Mouse (Mus musculus) lung, postnatal 4 days (tissue): ENCODE measurements around the gene Degs1.
A peak's percentile ranks its signal among the peaks of the same experiment; 100 is the strongest.

Experiments used
- DNase-seq, 2 experiments: peaks; one replicate each; pipeline ENCODE4 v3.0.0; 2021

The Degs1 gene

DNA sequence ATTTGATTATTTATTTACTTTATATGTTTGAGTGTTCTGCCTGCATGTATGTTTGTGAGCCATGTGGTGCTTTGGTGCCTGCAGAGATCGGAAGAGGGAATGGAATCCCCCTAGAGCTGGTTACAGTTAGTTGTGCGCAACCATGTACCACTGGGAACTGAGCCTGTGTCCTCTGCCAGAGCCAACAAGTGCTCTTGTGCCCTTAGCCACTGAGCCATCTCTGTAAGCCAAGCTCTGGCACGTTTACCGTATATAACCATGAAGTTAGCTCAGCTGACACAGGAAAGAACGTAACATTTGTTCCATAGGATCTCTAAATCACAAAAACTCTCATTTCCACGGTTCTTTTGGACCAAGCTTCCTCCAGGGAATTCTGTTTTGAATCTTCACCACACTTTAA is 2.6 kb downstream of the Degs1 start:
- DNase-seq = no peak

DNA sequence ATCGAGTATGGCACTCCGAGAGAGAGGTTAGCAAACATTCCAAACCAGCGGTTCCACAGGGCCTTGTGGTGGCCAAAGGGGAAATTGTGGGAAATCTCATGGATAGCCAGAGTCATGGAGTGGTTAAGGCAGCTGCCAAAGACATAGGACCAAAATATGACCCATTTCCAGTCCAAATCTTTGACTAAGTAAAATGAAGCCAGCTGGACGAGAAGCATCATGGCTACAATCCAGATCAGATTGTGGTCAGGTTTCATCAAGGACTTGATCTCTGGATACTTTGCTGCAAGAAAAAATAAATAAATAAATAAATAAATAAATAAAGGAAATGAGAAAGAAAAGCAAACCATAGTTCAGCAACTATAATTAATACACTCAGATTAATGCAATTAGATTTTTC is 3.2 kb downstream of the Degs1 start:
- no peak for DNase-seq

DNA sequence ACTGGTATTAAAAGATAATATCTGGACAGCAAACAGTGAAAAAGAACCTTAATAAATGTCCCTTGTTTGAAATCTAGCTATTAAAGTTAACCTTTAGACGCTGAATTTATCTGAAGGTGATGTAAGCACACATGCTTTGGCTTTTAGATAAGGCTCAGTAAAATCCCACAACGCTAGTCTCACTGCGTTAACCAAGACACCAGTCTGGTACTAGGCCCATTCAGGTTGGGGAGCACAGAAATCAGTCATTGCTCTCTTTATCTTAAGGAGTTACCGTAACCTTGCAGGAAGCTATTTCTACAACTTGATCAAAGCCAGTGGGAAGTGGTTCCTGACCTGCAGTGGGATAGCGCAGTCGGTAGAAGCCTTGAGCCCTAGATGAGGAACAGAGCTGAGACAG is 7.5 kb downstream of the Degs1 start:
- DNase-seq = no peak

DNA sequence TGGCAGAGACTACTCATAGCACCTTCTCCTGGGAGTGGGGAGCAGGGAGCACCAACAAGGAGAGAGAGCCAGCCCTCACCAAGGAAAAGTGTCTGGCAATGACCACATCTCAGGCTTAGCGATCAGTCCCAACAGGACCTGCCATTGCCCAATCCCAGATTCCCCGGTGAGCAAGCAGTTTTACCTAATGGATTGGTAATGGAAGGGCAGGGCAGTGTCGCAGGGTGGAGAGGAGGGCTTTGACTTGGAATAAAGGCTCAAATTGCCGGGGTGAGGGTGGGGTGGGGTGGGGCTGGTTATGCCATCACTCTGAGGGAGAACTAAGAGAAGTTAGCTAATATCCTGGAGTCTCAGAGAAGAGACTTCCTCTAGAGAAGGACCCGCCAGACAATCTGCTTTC is 11.0 kb downstream of the Degs1 start:
- DNase-seq = no peak

DNA sequence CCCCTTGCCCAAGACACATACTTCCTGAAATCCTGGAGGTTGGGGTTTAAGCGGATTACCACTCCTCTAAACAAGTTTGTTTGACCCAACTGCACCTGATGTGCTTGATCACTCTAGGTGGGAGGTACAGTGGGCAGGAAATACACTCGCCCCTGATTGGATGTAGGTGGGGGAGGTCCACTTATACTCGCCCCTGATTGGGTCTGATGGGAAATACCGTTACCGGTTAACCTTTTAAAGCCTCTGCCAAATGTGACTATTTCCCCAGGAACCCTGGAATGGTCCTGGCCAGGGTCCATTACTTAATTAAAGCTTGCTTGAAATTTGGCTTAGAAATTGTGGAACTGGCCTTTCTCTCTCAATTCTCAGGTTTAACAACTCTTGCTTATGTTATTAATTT is 11.5 kb downstream of the Degs1 start:
- no peak for DNase-seq

DNA sequence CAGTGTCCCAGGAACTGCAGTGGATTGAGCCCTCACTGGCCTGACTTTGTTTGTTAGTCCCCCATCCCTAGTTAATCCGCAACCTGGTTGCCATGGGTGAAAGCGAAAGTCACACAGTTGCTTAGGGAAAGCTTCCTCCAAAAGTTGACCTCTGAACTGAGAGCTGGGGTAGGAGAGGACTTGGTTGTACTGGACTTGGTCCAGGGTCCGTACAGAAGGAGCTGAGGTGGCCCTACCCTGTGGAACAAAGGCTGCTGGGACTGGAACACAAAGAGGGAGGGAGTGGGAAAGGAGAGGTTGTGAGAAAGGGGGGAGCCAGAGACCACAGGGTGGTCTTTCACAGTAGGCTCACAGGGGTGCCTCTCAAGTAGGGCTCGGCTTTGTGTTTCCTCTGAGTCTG is 14.3 kb downstream of the Degs1 start:
- DNase-seq = no peak

DNA sequence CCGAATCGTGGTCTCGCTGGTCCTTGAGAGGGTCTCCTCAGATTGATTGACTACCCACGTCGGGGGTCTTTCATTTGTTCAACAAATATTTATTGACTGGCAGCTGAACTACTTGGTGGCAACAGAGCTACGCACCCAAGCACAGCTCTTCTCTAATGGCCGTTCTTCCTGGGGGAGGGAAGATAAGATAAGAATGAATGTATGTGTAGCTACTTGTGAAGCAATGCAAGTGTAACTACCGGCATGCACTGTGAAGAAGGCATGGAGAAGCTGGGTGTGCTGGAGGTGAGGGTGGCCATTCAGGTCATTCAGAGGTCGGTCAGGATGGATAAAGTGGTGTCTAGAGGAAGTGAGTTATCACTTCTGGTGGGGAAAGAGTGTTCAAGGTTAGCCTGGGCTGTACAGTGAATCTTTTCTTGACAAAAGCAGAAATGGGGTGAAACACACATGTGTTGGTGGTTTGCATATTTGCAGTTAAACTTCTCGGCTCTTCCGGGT is 16.5 kb downstream of the Degs1 start:
- DNase-seq = no peak

DNA sequence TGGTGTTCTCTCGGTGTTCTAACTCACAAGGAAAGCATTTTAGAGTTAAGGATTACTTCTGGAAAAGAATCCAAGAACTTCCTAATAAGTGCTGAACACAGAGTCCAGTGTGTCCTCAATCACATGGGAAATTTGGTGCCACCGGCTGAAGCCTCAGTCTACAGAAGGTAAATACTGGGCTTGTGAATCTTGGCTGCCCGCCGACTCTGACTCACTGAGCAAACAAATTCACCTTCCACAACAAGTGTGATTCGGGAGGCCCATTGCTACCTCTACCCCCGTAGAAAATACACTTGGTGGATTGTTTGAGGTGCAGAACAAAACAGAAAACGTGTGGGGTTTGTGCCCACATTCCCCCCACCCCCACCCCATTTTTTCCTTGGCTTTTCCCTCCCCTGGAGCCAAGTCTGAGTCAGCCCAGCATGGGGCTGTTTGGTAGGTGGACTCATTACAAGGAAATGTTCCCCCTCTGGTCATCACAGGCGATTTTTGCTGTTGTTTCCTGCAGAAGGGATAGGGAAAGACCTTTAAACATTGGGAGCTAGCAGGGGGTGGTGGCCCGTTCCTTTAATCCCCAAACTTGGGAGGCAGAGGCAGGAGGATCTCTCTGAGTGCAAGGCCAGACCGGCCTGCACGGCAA is 26.4 kb downstream of the Degs1 start:
- peak; percentile 79 to 90 for DNase-seq

DNA sequence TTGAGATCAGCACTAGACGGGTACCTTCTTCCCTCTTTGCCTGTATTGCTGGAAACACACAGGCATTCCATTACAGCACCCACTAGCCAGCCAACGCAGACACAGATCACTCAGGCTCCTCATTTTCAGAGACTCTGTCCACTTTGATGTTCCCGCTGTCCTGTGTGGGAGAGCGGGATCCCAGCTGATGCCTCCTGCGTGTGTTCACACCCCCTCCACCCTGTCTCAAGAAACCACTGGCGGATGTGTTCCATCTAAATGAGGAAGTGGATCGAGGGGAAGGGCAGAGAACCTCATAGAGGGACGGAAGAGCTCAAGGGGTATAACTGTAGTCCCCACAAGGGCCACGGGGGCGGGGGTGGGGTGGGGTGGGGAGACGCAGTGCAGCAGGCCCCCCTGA is 27.6 kb downstream of the Degs1 start:
- DNase-seq = peak; percentile 26 to 32

DNA sequence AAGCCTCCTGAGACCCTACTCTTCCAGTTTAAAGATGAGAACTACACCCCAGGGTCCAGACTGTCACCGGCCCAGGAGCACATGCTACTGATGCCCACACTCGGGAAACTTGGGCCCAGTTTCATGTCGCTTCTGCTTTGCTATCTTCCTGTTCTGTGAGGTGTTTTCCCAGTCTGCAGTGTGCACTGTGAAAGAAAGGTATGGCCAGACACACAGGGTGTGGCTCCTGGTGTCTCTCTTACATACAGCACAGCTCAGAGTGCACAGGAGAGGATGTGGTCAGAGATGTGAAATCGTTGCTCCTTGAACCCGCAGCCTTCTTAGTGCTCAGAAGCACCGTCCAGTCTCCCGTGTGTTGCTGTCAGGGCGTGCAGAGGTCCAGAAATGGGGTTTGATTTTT is 28.0 kb downstream of the Degs1 start:
- peak; percentile 28 to 35 for DNase-seq

DNA sequence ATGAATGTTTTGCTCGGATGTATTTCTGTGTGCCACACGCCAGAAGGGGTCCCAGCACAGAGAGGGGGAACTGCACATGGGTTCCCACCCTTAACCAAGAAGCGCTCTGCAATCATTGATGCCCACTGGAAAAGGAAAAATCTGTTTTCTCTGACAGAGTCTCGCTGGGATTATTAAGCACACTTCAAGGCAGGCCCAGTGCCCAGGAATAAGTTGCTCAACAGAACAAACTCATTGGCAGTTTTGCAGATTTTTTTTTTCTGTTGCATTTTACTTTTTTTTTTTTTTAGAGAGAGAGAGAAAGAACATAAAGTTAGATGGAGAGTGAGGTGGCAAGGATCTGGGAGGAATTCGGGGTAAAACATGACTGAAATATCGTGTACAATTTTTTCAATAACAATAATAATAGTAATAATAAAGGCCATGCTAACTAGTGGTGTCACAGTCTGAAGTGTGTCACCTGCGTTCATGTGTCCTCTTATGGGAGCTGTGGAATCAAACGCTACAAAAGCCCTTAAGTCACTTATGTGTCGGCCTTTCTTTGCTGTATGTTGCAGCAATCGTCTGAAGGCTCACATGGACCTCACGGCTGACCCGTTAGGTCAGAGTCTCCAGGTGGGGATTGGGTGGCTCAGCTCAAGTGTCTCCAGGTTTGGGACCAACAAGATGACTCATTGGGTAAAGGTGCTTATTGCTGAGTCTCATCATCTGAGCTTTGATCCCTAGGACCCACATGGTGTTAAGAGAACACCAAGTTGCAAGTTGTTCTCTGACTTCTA is 28.7 kb downstream of the Degs1 start:
- peak; percentile 35 to 67 for DNase-seq

DNA sequence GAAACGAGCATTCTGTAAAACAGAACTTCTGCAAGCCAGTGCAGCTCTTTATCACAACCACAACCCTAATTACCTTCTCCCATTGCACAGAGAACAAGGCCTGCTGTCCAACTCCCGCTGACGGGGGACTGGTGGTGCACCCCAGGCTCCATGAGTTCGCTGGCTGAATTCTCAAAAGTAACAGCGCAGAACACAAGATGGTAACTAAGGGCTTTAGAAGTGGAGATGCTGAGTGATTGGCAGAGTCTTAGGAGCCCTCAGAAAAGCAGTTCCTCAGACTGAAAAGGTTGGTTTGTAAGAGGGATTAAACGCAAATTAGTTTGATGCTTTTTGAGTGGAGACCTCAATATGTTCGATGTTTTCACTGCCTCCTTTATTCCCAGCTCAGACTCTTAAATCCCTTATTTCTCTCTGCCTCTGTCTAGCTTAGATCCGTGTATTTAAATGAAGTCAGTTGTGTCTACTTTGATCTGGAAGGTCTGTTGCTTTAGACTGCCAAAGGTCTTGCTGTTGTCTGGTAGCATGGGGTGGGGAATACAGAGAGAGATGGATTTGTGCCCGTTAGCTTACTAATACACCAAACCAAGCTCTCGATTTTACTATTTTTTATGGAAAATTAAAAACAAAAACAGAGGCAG is 30.0 kb downstream of the Degs1 start:
- no peak for DNase-seq

DNA sequence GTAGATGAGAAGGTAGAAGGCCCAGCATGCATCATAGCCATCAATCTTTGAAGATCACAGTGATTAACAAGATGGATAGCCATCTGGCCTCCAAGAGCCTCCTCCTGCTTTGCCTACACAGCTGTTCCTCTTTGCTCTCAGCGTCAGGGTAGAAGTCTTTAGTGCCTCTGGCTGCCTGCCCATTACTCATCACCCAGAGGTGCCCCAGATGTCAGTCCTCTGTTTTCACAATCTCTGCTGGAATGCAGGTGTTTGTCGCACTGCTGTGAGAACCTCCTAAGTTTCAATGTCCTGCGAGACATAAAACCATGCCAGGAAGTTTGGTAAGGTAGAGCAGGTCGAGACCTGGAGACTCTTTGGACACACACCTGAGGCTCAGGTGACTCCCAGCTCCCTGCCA is 31.9 kb downstream of the Degs1 start:
- DNase-seq = no peak

DNA sequence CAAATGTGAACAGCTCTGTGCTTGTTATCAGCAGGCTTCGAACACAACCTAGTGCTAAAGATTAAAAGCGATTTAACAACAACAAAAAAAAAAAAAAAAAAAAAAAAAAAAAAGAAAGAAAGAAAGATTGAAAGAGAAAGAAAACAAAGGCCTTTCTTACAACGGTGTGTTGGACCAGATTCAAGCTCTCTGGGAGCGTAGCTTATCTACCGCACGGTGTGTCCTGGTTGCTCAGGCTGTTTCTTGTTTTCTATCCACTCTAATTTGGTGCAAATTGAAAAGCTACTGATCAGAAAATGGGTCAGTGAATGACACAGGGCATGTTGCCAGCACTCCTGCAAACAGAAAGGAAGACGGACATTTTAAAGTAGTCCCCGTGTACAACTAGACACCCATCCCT is 33.3 kb downstream of the Degs1 start:
- no peak for DNase-seq

DNA sequence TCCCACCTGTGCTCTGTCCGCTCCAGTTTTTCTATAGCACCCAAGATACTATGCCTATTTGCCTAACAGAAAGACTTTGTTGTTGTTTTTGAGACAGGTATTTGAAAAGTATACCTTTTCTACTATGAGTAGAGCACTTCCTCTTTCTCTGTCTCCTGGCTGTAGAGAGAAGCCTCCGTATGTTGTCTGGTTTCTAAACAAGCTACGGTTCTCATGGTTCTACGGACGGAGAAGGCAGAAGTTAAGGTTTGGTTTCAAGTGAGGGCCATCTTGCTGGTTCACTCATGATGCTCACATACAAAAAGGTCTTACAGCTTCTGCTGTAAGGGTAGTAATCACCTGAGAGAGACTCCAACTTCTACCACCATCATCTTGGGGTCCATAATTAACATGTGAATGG is 37.6 kb downstream of the Degs1 start:
- no peak for DNase-seq

DNA sequence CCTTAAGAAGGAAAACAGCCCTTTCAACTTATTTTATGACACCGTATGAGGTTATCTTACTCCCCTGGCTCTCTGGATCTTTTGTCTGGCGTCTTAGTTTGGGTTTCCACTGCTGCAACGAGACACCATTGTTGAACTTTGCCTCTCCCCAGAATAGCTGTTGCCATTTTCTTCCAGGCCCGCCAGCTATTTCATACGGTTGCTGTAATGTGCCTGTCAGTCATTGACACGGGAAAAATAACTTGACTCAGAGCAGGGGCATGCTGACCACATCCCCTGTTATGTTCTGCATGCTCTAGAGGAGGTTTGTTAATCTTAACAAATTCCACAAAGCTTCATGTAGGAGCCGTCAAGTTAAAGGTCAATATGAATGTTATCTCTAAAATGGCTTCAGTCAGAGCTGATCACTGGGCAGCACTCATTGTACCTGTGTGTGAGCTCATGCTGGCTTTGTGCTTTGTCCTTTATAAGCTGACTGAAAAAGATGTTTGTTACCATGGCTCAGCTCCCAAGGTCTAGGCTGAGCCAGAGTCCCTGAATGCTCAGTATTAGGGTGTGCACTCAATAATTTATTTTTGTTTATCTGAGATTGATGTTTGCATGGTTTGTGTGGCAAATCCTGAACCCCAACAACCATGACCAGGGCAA is 44.4 kb downstream of the Degs1 start:
- DNase-seq = no peak

DNA sequence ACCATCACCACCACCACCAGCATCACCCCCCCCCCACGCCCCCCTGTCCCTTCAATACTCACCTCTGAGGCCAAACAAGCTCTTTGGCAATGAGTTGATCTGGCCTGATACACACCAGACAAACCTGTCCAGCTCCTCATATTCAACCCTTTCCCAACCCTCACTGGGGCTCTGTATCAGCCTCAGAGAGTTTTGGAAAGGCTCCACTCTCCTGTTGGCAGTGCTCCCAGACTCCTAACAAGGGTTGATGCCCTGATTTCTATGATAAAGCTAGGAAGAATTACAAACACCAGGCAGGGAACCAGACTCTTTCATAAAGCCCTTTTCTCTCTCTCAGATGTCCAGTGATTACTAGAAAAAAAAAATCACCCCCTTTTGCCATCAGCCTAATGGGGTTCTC is 45.2 kb downstream of the Degs1 start:
- peak; percentile 51 to 54 for DNase-seq

DNA sequence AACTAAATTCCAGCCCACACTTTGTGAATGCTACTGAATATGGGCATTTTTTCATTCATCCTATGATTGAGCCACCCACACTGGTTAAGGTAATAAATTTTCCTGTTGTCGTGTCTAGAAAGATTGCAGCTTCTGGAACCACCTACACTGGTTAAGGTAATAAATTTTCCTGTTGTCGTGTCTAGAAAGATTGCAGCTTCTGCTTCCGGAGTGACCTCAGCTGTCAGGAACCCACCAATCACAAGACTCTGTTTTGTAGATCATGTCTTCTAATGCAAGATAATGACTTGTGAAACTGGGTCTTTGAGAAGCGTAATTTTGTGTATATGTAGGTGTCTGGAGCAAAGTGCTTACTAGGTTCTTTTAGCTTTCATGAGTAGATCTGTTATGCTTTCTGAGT is 47.4 kb downstream of the Degs1 start:
- DNase-seq = no peak

DNA sequence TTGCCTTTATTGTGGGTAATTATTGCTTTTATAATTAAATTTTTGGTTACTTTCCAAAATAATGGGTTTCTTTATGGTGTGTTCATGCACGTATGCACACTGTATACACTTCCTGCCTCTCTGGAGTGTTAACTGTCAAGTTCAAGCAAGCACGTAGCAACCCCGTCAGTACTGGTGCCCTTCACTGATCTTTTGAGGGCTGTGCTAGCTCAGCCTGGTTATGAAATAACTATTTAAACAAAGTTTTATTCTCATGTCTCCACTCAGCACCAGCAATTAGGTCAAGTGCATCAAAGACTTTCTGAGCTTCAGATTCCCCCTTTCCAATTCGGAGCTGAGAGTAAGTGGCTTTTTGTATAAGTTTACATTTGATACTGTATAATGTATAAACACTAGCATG is 53.2 kb downstream of the Degs1 start:
- no peak for DNase-seq

DNA sequence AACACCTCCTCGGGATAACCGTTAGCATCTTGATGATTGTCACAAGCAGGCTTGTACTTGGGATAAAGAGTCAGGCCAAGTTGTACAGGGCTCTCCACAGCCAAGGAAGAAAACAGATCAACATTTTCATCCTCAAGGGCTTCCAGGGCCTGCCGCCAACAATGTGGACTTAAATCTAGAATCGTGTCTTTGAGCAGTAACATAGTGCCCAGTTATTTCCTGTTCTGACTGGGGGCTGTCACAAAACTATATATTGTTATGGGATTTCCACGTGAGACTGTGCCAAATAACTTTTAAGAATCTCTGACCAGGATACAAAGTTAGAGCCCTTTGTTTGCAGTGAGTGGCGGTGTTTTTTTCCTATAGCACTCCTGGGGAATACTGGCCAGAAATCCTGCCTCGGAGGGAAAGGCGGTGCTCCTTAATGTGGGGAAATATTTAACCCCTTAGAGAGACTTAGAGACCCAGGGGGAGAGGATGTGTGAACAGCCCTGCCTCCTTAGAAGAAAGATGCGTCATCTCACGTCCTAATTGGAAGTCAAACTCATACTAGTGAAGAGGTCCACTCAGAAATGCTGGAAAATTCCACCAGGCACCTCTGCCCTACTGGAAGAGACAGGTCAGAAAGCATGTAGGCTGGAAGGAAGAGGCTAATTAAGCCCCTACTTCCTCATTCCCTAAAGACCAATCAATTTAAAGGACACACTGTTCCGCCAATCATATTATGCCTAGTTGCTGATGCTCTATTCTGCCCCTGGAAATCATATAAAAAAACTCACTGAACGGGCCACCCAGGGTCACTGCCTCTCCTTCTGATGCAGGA is 55.3 kb downstream of the Degs1 start:
- DNase-seq = peak; percentile 23 to 51

DNA sequence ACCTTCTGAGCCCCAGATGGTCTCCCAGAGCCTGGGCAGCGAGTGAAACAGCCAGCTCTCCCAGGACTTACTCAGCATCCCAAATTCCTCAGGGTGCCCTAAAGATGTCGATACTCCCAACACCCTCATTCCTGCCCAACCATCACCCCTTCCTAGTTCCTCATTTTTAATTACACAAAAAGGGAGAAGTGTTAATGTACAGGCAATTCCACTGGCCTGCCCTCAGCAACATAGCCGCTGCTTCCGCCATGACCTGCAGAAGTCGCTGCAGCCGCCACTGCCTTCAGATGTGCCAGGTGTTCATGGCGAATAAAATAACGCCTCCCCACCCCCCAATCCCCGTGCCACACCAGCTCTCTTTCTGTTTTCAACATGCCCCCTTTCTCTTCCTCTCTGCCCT is 56.3 kb downstream of the Degs1 start:
- DNase-seq = no peak
